Mouse (Mus musculus) lung, postnatal 10 days (tissue): ENCODE results near the gene Rnf24.

Source experiments
- DNase-seq: peaks from one replicate; pipeline ENCODE4 v3.0.0; 2021

Gene Rnf24

GRCm38 (mm10) chr2:131352747-131353563 is at the start of gene Rnf24:
Gene Rnf24, minus strand, starts transcription at chr2:131352892.
- DNase-seq: peak; percentile 98

- DNase-seq: no peak
Observed at GRCm38 (mm10) chr2:131401794-131402495, 49.3 kb upstream of the Rnf24 start.

GRCm38 (mm10) chr2:131400846-131401245 is 48.2 kb upstream of the Rnf24 start:
- DNase-seq: no peak

- DNase-seq: no peak
Observed at GRCm38 (mm10) chr2:131397323-131397848, 44.7 kb upstream of the Rnf24 start.

- no peak for DNase-seq
Observed at GRCm38 (mm10) chr2:131386350-131386962, 33.8 kb upstream of the Rnf24 start.

GRCm38 (mm10) chr2:131385176-131385575 is 32.5 kb upstream of the Rnf24 start:
- DNase-seq: no peak

- no peak for DNase-seq
Observed at GRCm38 (mm10) chr2:131379541-131379940, 26.8 kb upstream of the Rnf24 start.

GRCm38 (mm10) chr2:131378872-131379271 is 26.2 kb upstream of the Rnf24 start:
- DNase-seq: no peak

- no peak for DNase-seq
Observed at GRCm38 (mm10) chr2:131377055-131377454, 24.4 kb upstream of the Rnf24 start.

- no peak for DNase-seq
Observed at GRCm38 (mm10) chr2:131373656-131374055, 21.0 kb upstream of the Rnf24 start.

GRCm38 (mm10) chr2:131372276-131372877 is 19.7 kb upstream of the Rnf24 start:
- DNase-seq: no peak

- no peak for DNase-seq
Observed at GRCm38 (mm10) chr2:131371811-131372210, 19.1 kb upstream of the Rnf24 start.

- DNase-seq: no peak
Observed at GRCm38 (mm10) chr2:131370828-131371227, 18.1 kb upstream of the Rnf24 start.

- DNase-seq: no peak
Observed at GRCm38 (mm10) chr2:131364689-131365088, 12.0 kb upstream of the Rnf24 start.

GRCm38 (mm10) chr2:131358481-131358880 is 5.8 kb upstream of the Rnf24 start:
- DNase-seq: no peak

GRCm38 (mm10) chr2:131354049-131354448 is 1.4 kb upstream of the Rnf24 start:
- DNase-seq: no peak

- no peak for DNase-seq
Observed at GRCm38 (mm10) chr2:131353564-131353915, 848 bp upstream of the Rnf24 start.

GRCm38 (mm10) chr2:131351968-131352746 is 535 bp downstream of the Rnf24 start:
- DNase-seq: peak; percentile 55

- DNase-seq: no peak
Observed at GRCm38 (mm10) chr2:131351471-131351870, 1.2 kb downstream of the Rnf24 start.

GRCm38 (mm10) chr2:131350301-131350700 is 2.4 kb downstream of the Rnf24 start:
- DNase-seq: no peak

GRCm38 (mm10) chr2:131345556-131345955 is 7.1 kb downstream of the Rnf24 start:
- no peak for DNase-seq

- no peak for DNase-seq
Observed at GRCm38 (mm10) chr2:131344449-131344848, 8.2 kb downstream of the Rnf24 start.
